Mouse (Mus musculus) stomach, embryonic 14.5 days (tissue): Measurements from ENCODE around the gene Srp14. TPM values are rescaled to one million over a fixed set of nuclear protein-coding genes. Genes with fewer than 3 reads are reported as not detected.

Source experiments
- ATAC-seq: fragments of 200-750 bp; cut with Nextera tagmentation; 2 replicates; pipeline ENCODE4 v1.8.0; 2017; ENCODE audit warnings: low read depth, moderate TSS enrichment; ENCODE audit not compliant: insufficient number of reproducible peaks, insufficient read depth, low FRiP score
- H3K27ac ChIP-seq: fragments of 300-500 bp; sonication (generic); 2 replicates; pipeline ENCODE4 v1.5.1; 2014; ENCODE audit warnings: mild to moderate bottlenecking, low read length, moderate library complexity, mixed read lengths
- H3K27me3 ChIP-seq: fragments of 300-500 bp; sonication (generic); 2 replicates; pipeline ENCODE4 v1.6.1; 2014; ENCODE audit warnings: low read length, control low read depth, mixed read lengths; ENCODE audit not compliant: control insufficient read depth, insufficient read depth
- H3K36me3 ChIP-seq: fragments of 300-500 bp; sonication (generic); 2 replicates; pipeline ENCODE4 v1.6.1; 2014; ENCODE audit warnings: mild to moderate bottlenecking, control low read depth, low read length, moderate library complexity, mixed read lengths; ENCODE audit not compliant: control insufficient read depth, insufficient read depth
- H3K4me1 ChIP-seq: fragments of 300-500 bp; sonication (generic); 2 replicates; pipeline ENCODE4 v1.6.1; 2014; ENCODE audit warnings: low read length, control low read depth, mixed read lengths; ENCODE audit not compliant: control insufficient read depth, insufficient read depth
- H3K4me2 ChIP-seq: fragments of 300-500 bp; sonication (generic); replicated peaks from 2 replicates; pipeline ENCODE4 v1.6.1; 2014; ENCODE audit warnings: low read depth, low read length, control low read depth
- H3K4me3 ChIP-seq: fragments of 300-500 bp; sonication (generic); 2 replicates; pipeline ENCODE4 v1.5.1; 2014; ENCODE audit warnings: low read depth, low read length, control low read depth
- H3K9ac ChIP-seq: fragments of 300-500 bp; sonication (generic); replicated peaks from 2 replicates; pipeline ENCODE4 v1.6.1; 2014; ENCODE audit warnings: low read depth, mild to moderate bottlenecking, control low read depth, low read length, moderate library complexity, mixed read lengths
- H3K9me3 ChIP-seq: fragments of 300-500 bp; sonication (generic); 2 replicates; pipeline ENCODE4 v1.6.1; 2016; ENCODE audit warnings: low read depth, low read length, control low read depth; ENCODE audit not compliant: control insufficient read depth
- WGBS: fragments of 180-500 bp; shearing (Covaris S2); extraction: QIAGEN DNeasy Blood & Tissue Kit; methylation state at CpG from one replicate; pipeline ENCODE4 v1.1.7; 2014; 5-methylcytosine and 5-hydroxymethylcytosine counted together
- polyA plus RNA-seq: library from polyadenylated mRNA; unstranded; fragments of >200 nt; fragmentation: Nextera tagmentation; extraction: Ambion mirVana; gene quantifications from 2 replicates; pipeline ENCODE4 v1.2.1, GENCODE M21; 2014

Srp14 gene
- polyA plus RNA-seq, 1 experiment from 2014 or later = 226 TPM

DNA sequence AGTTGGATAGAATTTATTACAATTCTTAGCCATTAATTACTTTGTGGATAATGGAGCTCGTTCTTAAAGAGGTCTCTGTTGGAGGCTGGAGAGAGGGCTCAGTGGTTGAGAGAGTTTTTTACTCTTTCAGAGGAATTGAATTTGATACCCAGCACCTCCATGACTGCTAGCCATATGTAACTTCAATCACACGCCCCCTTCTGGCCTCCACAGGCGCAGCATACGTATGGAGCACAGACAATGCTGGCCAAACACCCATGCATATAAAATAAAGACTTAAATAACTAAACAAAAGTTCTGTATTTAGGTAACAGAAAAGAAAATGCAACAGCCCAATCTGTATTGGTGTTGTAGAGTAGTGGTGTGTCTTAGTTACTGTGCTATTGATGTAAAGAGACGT, 47.9 kb downstream of the Srp14 start:
- H3K9ac ChIP-seq = no peak overlapping the region
- H3K9me3 ChIP-seq = no peaks in the 10 kb centered on the region
- no peak overlapping the region for H3K27ac ChIP-seq
- H3K27me3 ChIP-seq = no peaks in the 10 kb centered on the region
- H3K4me2 ChIP-seq = no peak overlapping the region
- WGBS = 60% methylated on average over 5 of the region's 5 CpGs
- H3K4me1 ChIP-seq = no peaks in the 10 kb centered on the region
- peaks cover 53% of the 10 kb centered on the region for H3K36me3 ChIP-seq
- no peak overlapping the region for H3K4me3 ChIP-seq
- ATAC-seq = no peak

DNA sequence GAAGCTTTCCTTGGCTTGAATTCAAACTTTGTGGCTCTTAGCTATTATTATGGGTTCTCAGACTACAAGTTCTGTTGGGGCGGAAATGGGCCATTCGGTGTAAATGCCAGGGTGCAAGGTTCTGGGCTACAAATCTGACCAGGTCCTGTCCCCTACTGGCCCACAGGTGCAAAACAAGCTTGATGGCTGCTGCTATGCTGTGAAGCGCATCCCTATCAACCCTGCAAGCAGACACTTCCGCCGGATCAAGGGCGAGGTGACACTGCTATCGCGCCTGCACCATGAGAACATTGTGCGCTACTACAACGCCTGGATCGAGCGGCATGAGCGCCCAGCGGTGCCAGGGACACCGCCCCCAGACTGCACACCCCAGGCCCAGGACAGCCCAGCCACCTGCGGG, 48.9 kb downstream of the Srp14 start:
- no peaks in the 10 kb centered on the region for H3K4me1 ChIP-seq
- WGBS = 76% methylated on average over 16 of the region's 16 CpGs
- H3K4me3 ChIP-seq = no peak overlapping the region
- no peak overlapping the region for H3K9ac ChIP-seq
- no peaks in the 10 kb centered on the region for H3K9me3 ChIP-seq
- no peaks in the 10 kb centered on the region for H3K27me3 ChIP-seq
- ATAC-seq = no peak
- H3K4me2 ChIP-seq = no peak overlapping the region
- peaks cover 46% of the 10 kb centered on the region for H3K36me3 ChIP-seq
- H3K27ac ChIP-seq = no peak overlapping the region

DNA sequence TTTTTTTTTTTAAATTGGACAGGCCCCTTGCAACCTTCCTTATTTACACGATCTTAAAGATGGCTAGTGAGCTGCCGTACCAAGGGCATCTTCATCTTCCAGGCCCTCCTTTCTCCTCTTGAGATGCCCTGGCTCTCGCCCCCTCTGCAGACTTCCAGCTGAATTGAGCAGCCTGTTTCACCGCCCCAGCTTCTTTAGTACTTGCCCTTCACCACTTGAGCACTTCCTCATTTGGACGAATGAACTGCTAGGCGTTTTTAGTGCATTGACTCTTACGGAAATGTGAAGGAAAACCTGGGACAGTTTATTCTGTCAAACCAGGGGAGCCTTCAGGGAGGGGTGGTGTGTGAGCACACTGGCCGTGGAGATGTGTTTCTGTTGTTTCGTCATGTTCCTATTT, 50.2 kb downstream of the Srp14 start:
- H3K4me2 ChIP-seq = no peak overlapping the region
- WGBS = 78% methylated on average over 9 of the region's 9 CpGs
- no peaks in the 10 kb centered on the region for H3K27me3 ChIP-seq
- H3K36me3 ChIP-seq = peaks cover 43% of the 10 kb centered on the region
- H3K4me3 ChIP-seq = no peak overlapping the region
- H3K27ac ChIP-seq = no peak overlapping the region
- ATAC-seq = no peak
- no peak overlapping the region for H3K9ac ChIP-seq
- no peaks in the 10 kb centered on the region for H3K9me3 ChIP-seq
- H3K4me1 ChIP-seq = no peaks in the 10 kb centered on the region

DNA sequence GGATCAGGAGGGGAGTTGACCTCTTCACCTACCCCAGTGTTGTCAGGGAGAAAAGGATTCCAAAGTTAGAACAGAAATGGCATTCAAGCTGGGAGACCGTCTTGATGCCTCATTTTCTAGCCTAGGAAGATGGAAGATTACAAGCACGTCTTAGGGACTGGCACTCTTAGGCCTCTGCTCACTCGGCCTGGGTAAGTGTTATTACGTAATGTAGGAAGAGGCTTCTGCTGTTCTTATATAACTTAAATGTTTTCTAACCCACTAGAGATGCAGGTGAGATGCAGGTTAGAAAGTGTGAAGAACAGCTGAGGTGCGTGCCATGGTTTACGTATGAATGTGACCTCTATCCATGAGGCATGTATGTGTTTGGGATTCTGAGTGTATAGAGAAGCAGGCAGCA, 51.2 kb downstream of the Srp14 start:
- WGBS = 92% methylated on average over 6 of the region's 6 CpGs
- H3K4me2 ChIP-seq = no peak overlapping the region
- no peak overlapping the region for H3K9ac ChIP-seq
- H3K27ac ChIP-seq = no peak overlapping the region
- no peaks in the 10 kb centered on the region for H3K9me3 ChIP-seq
- no peak for ATAC-seq
- H3K4me3 ChIP-seq = no peak overlapping the region
- no peaks in the 10 kb centered on the region for H3K4me1 ChIP-seq
- H3K27me3 ChIP-seq = no peaks in the 10 kb centered on the region
- H3K36me3 ChIP-seq = peaks cover 36% of the 10 kb centered on the region

Other genes starting within 250 kb of the Srp14 start
- gene Fsip1, start 222.7 kb downstream of the Srp14 start, polyA plus RNA-seq = 0.43 and 0.57 TPM in 2 replicates
- 0.41 and 0.57 TPM in 2 replicates for gene Gpr176, start 106.3 kb downstream of the Srp14 start, polyA plus RNA-seq
- 13.8 and 15.2 TPM in 2 replicates for gene Eif2ak4, start 91.1 kb downstream of the Srp14 start, polyA plus RNA-seq
- gene Bmf, start 70.0 kb upstream of the Srp14 start, polyA plus RNA-seq = 7.7 and 8.2 TPM in 2 replicates
- 80.4 and 81.2 TPM in 2 replicates for gene Bub1b, start 118.5 kb upstream of the Srp14 start, polyA plus RNA-seq
- 3.0 and 3.3 TPM in 2 replicates for gene Pak6, start 183.6 kb upstream of the Srp14 start, polyA plus RNA-seq
- gene Ankrd63, start 224.3 kb upstream of the Srp14 start, polyA plus RNA-seq = 0.07 TPM in 1 of 2 replicates, not detected in the other
- 1.3 and 2.0 TPM in 2 replicates for gene Plcb2, start 248.7 kb upstream of the Srp14 start, polyA plus RNA-seq